Mouse (Mus musculus) intestine, embryonic 15.5 days (tissue): Measurements from ENCODE around the gene Ndufs2. TPM values are rescaled to one million over a fixed set of nuclear protein-coding genes. Genes with fewer than 3 reads are reported as not detected.
"Not testable (repeated sequence)": the region's sequence is repeated elsewhere in the genome, so short reads cannot be mapped to it uniquely, and the experiment has no call there.

Experiments
- ATAC-seq: fragments of 200-750 bp; cut with Nextera tagmentation; 2 replicates; pipeline ENCODE4 v1.8.0; 2017; ENCODE audit warnings: moderate TSS enrichment, moderate library complexity
- H3K27ac ChIP-seq: fragments of 300-500 bp; sonication (generic); 2 replicates; pipeline ENCODE4 v1.5.1; 2015; ENCODE audit warnings: mild to moderate bottlenecking, inconsistent platforms
- H3K27me3 ChIP-seq: fragments of 300-500 bp; sonication (generic); replicated peaks from 2 replicates; pipeline ENCODE4 v1.6.1; 2015; ENCODE audit warnings: inconsistent platforms
- H3K36me3 ChIP-seq: fragments of 300-500 bp; sonication (generic); 2 replicates; pipeline ENCODE4 v1.6.1; 2015; ENCODE audit warnings: inconsistent platforms
- H3K4me1 ChIP-seq: fragments of 300-500 bp; sonication (generic); replicated peaks from 2 replicates; pipeline ENCODE4 v1.6.1; 2015; ENCODE audit warnings: inconsistent platforms
- H3K4me2 ChIP-seq: fragments of 300-500 bp; sonication (generic); replicated peaks from 2 replicates; pipeline ENCODE4 v1.6.1; 2015; ENCODE audit warnings: mild to moderate bottlenecking, inconsistent platforms
- H3K4me3 ChIP-seq: fragments of 300-500 bp; sonication (generic); replicated peaks from 2 replicates; pipeline ENCODE4 v1.5.1; 2015; ENCODE audit warnings: inconsistent platforms
- H3K9ac ChIP-seq: fragments of 300-500 bp; sonication (generic); 2 replicates; pipeline ENCODE4 v1.6.1; 2015; ENCODE audit warnings: inconsistent platforms
- H3K9me3 ChIP-seq: fragments of 300-500 bp; sonication (generic); 2 replicates; pipeline ENCODE4 v1.6.1; 2016; ENCODE audit warnings: inconsistent platforms
- WGBS: fragments of 180-500 bp; shearing (Covaris S2); methylation state at CpG from one replicate; pipeline ENCODE4 v1.1.7; 2015; 5-methylcytosine and 5-hydroxymethylcytosine counted together
- polyA plus RNA-seq: library from polyadenylated mRNA; unstranded; fragments of >200 nt; fragmentation: Nextera tagmentation; extraction: Ambion mirVana; gene quantifications from 2 replicates; pipeline ENCODE4 v1.2.1, GENCODE M21; 2015

Ndufs2 gene
- polyA plus RNA-seq, 1 experiment from 2014 or later: 304 TPM

DNA sequence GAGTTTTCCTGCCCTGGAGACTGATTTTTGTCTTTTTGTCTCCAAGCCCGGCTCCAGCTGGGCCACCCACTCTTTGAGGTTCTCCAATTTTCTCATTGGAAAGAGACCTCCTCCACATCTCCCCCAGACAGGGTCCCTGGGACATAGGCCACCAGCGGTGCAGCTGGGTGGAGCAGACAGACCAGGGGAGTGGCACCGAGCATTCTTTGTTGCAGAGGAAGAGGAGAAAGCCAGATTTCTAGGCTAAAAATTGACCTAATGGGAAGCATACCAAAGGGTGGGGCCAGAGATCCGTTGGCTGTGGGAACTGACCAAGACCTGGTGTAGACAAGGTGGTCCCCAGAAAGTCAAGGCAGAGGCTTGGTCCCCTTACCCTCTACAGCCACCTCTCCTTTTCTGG is 3.3 kb downstream of the Ndufs2 start:
- H3K4me1 ChIP-seq: peaks cover 49% of the 10 kb centered on the region
- H3K4me3 ChIP-seq: peak overlapping the region; percentile 65; the same call in 1 of the 2 replicates
- H3K36me3 ChIP-seq: 0 out of 2 replicates have a peak, but pooled peaks cover 6% of the 10 kb centered on the region
- 21% methylated on average over 4 of the region's 4 CpGs for WGBS
- no peaks in the 10 kb centered on the region for H3K9me3 ChIP-seq
- H3K27me3 ChIP-seq: 0 out of 2 replicates have a peak, but pooled peaks cover 4% of the 10 kb centered on the region
- H3K9ac ChIP-seq: peak overlapping the region; percentile 15; the same call in 1 of the 2 replicates
- peak overlapping the region; percentile 86 for H3K27ac ChIP-seq
- no peak for ATAC-seq
- H3K4me2 ChIP-seq: peak overlapping the region; percentile 64

DNA sequence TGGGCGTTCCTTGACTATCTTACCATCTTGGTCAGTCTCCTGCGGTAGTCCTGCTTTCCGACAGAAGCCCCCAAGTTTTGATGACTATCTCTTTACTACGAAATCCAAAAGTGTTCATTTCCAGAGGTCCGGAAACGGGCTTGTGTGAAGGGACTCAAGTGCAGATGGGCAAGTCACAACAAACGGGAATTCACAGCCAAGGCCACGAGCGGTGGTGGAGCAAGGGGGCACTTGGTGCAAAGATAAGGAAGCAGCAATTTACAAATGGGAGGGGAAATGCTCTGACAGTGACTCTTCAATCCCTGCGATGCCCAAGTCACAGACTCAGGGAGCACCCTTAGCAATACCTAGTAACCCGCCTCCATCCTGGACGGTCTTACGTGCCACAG is 3.7 kb downstream of the Ndufs2 start:
- peak; percentile 22 for ATAC-seq
- WGBS: 9% methylated on average over 13 of the region's 13 CpGs

DNA sequence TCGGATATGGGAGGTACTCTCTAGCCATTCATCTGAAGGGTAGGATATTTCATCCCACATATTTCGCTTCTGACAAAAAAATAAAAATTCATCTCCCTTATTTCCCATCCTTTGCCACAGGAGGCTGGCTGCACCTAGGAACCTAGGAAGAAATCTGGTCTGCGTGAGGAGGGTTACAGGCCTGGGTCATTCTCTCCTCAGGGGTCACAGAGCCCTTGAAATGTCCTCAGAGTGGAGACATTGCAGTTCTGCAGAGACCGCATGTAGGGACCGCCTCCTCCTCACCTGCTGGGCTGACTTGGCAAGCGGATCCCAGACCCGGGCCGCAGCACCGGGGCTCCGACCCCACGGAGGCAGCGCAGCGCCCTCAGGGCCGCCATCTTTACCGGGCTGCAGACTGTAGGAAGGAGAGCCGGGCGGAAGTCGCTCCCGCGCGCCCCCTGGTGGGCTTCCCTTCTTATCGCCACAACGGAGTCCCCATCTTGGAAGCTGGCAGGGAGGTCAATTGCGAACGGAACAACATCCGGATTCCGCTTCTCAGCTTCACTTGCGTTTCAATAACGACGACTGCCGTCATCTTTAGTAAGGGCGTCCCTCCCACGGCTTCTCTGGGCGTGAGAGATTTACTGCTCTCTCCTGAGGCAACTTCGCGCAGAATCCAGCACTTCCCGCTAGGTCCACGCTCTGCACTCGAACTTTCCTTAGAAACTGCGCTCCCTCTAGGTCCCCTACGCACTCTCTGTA is 4.3 kb downstream of the Ndufs2 start:
- H3K27ac ChIP-seq: peak overlapping the region; percentile 86
- H3K9ac ChIP-seq: peak overlapping the region; percentile 80
- peak overlapping the region; percentile 65 for H3K4me3 ChIP-seq
- under 1% methylated on average over 41 of the region's 41 CpGs for WGBS
- H3K4me2 ChIP-seq: peak overlapping the region; percentile 71
- 0 out of 2 replicates have a peak, but pooled peaks cover 4% of the 10 kb centered on the region for H3K27me3 ChIP-seq
- peaks cover 10% of the 10 kb centered on the region; the same call in 1 of the 2 replicates for H3K36me3 ChIP-seq
- peaks cover 40% of the 10 kb centered on the region for H3K4me1 ChIP-seq
- ATAC-seq: peak; percentile 94
- no peaks in the 10 kb centered on the region for H3K9me3 ChIP-seq

More for the DNA sequence above, 3.7 kb downstream of the Ndufs2 start:
- H3K27ac ChIP-seq: peak overlapping the region; percentile 86
- peak overlapping the region; percentile 65 for H3K4me3 ChIP-seq
- H3K4me2 ChIP-seq: peak overlapping the region; percentile 64
- no peaks in the 10 kb centered on the region for H3K9me3 ChIP-seq
- H3K4me1 ChIP-seq: peaks cover 45% of the 10 kb centered on the region
- H3K27me3 ChIP-seq: 0 out of 2 replicates have a peak, but pooled peaks cover 4% of the 10 kb centered on the region
- peak overlapping the region; percentile 24 for H3K9ac ChIP-seq
- H3K36me3 ChIP-seq: peaks cover 10% of the 10 kb centered on the region; the same call in 1 of the 2 replicates

GRCm38 (mm10) chr1:171245353-171245752 is 5.8 kb downstream of the Ndufs2 start:
- Histone ChIP-seq H3K27me3 (no peaks in the 10 kb centered on the region), H3K4me3 (no peak overlapping the region), H3K9me3 (no peaks in the 10 kb centered on the region), H3K4me2 (no peak overlapping the region), H3K27ac (no peak overlapping the region), H3K9ac (no peak overlapping the region), H3K4me1 (peaks cover 25% of the 10 kb centered on the region), H3K36me3 (peaks cover 17% of the 10 kb centered on the region; the same call in 1 of the 2 replicates)
- no peak for ATAC-seq
- 85% methylated on average over 8 of the region's 8 CpGs for WGBS

- H3K9ac ChIP-seq, ATAC-seq, H3K4me2 ChIP-seq, H3K27ac ChIP-seq, H3K9me3 ChIP-seq, H3K4me3 ChIP-seq, H3K27me3 ChIP-seq, H3K4me1 ChIP-seq: not testable (repeated sequence)
- peaks cover 40% of the 10 kb centered on the region for H3K36me3 ChIP-seq
- 80% methylated on average over 12 of the region's 12 CpGs for WGBS
These were observed 9.2 kb downstream of the Ndufs2 start for GRCm38 (mm10) chr1:171241952-171242351.

DNA sequence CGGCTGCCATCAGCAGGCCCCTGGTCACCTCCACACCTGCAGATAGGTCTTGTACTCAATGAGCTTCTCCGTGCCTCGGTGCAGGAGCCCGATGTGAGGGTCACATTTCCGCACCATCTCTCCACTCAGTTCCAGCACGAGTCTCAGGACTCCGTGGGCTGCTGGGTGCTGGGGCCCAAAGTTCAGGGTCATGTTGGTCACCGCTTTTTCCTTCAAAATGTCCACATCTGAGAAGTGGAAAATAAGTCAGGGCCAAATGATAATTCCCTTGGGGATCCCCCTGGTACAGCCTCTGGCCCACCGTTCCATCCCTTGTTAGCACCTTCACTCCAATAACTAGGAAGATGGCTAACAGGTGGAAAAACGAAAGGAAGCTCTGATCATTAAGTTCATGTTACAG is 10.3 kb downstream of the Ndufs2 start:
- Histone ChIP-seq H3K9me3 (no peaks in the 10 kb centered on the region), H3K27me3 (no peaks in the 10 kb centered on the region), H3K4me3 (no peak overlapping the region), H3K4me2 (no peak overlapping the region), H3K36me3 (peaks cover 47% of the 10 kb centered on the region), H3K27ac (no peak overlapping the region), H3K9ac (no peak overlapping the region), H3K4me1 (peaks cover 3% of the 10 kb centered on the region)
- WGBS: 90% methylated on average over 10 of the region's 10 CpGs
- no peak for ATAC-seq

DNA sequence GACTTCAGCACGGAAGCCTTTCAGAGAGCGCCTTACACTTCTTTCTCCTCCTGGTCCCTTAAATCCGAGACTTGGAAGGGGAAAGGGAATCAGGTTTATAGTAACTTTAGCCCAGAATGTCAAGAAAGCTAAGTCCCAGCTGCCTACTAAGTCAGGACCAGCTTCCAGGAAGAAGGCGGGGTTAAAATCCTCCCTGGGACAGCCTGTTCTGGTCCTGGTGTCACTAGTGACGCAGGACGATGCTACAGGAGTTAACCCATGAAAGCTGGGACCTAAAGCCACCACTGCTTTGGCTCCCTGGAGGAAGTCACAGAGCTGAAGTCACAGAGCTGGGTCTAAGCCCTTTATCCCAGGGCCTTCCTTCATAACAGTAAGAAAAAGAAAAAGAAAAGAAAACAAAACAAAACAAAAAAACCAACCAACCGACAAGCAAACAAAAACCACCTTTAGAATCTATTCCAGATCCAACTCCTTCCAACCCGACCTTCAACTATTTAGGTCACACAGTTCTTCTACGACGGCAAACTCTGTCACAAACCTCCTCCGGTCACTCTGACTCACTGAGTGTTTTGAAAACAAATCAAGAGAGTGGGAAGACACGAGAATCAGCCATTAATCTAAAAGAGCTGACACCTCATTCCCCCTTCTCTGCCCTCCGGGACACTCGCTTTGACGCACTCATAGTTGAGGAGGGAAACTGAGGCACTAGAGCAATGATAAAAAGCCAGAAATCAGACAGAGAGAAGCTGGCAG is 11.0 kb downstream of the Ndufs2 start:
- no peak for ATAC-seq
- Histone ChIP-seq H3K4me1 (no peaks in the 10 kb centered on the region), H3K4me3 (no peak overlapping the region), H3K36me3 (peaks cover 53% of the 10 kb centered on the region), H3K9me3 (no peaks in the 10 kb centered on the region), H3K4me2 (no peak overlapping the region), H3K27ac (no peak overlapping the region), H3K27me3 (no peaks in the 10 kb centered on the region), H3K9ac (no peak overlapping the region)
- WGBS: 69% methylated on average over 15 of the region's 15 CpGs

- Histone ChIP-seq H3K27ac (no peak overlapping the region), H3K4me2 (no peak overlapping the region), H3K4me1 (no peaks in the 10 kb centered on the region), H3K9me3 (no peaks in the 10 kb centered on the region), H3K9ac (no peak overlapping the region), H3K27me3 (no peaks in the 10 kb centered on the region), H3K4me3 (no peak overlapping the region), H3K36me3 (peaks cover 64% of the 10 kb centered on the region)
- 0 out of 2 replicates have a peak, but pooled peaks have one; percentile 59 for ATAC-seq
- 68% methylated on average over 14 of the region's 14 CpGs for WGBS
These were observed 12.7 kb downstream of the Ndufs2 start for GRCm38 (mm10) chr1:171238463-171238862.

DNA sequence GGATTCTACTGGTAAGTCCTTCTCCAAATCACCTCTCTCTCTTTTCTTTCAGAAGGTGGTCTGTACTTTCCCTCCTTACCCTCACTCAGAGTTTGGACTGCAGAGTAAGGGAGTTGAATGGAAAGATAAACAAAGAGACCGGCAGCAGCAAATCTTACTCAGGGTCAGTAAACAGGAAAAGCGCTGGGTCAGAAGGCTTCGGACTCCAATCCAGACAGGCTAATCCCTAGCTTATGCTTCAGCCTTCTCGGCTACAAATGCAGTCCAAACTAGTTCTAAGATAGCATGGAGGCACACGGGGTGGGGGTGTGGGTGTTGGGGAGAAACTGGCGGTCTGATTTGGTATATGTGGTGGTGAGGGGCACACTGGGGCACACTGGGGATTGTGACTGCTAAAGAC is 13.8 kb downstream of the Ndufs2 start:
- Histone ChIP-seq H3K4me3 (no peak overlapping the region), H3K27me3 (no peaks in the 10 kb centered on the region), H3K27ac (no peak overlapping the region), H3K36me3 (peaks cover 56% of the 10 kb centered on the region), H3K4me2 (no peak overlapping the region), H3K9me3 (no peaks in the 10 kb centered on the region), H3K4me1 (no peaks in the 10 kb centered on the region), H3K9ac (no peak overlapping the region)
- 55% methylated on average over 6 of the region's 6 CpGs for WGBS
- ATAC-seq: no peak

DNA sequence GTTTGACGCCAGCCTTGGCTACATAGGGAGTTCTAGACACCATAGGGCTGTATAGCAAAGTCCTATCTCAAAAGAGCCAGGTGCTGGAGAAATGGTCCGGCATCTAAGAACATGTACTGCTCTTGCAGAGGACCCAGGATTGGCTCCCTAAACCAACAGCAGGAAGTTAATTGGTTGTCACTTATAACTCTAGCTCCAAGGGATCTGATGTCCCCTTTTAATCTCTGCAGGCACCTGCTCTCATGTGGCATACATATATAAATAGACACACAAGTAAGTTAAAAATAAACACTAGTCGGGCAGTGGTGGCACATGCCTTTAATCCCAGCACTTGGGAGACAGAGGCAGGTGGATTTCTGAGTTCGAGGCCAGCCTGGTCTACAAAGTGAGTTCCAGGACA is 15.4 kb downstream of the Ndufs2 start:
- Histone ChIP-seq H3K4me1 (no peaks in the 10 kb centered on the region), H3K36me3 (peaks cover 54% of the 10 kb centered on the region), H3K27me3 (no peaks in the 10 kb centered on the region), H3K9me3 (no peaks in the 10 kb centered on the region), H3K27ac (no peak overlapping the region), H3K9ac (no peak overlapping the region), H3K4me2 (no peak overlapping the region), H3K4me3 (no peak overlapping the region)
- WGBS: 87% methylated on average over 4 of the region's 4 CpGs
- ATAC-seq: no peak

DNA sequence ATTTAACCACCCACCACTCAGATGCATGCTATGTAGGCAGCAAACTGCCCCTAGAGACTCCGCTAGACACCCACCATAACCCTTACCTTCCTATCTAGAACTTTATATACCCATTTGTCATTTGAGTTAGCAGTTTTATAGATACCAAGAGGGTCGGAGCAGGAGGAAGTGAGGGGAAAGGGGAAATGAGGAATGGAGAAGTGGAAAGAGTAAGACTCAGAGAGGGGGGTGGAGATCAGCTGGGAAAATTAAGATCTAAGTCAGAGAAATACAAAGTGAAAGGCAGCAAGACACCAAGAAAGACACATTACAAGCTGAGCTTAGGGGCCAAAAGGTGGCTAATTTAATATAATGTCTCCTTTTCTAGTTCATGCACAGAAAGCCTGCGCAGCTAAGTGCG is 16.6 kb downstream of the Ndufs2 start:
- peaks cover 46% of the 10 kb centered on the region for H3K36me3 ChIP-seq
- no peaks in the 10 kb centered on the region for H3K27me3 ChIP-seq
- H3K27ac ChIP-seq: no peak overlapping the region
- no peaks in the 10 kb centered on the region for H3K9me3 ChIP-seq
- no peak overlapping the region for H3K4me3 ChIP-seq
- H3K9ac ChIP-seq: no peak overlapping the region
- 77% methylated on average over 4 of the region's 4 CpGs for WGBS
- ATAC-seq: no peak
- H3K4me2 ChIP-seq: no peak overlapping the region
- H3K4me1 ChIP-seq: no peaks in the 10 kb centered on the region

DNA sequence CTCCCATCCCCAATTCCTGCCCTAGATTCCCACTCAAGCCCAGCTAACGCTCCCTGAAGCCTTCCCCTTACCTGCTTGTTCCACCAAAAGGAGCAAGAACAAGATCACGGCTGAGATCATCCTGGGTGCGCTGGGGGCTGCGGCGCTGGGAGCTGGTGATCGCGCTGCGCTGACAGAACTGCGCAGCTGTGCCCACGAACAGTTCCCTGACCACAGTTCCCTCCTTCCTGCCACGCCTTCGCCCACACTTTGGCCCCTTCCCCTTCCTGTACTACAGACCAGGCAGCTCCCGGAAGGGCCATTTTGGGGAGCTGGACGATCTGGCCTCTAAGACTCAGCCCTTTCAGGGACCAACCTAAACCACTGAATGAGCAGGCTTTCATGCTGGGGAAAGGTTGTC is 17.1 kb downstream of the Ndufs2 start, which contains the start of gene Fcer1g:
Fcer1g (minus strand) TSS at position 240 of the 400 bp plus-strand sequence.
- Histone ChIP-seq H3K4me1 (no peaks in the 10 kb centered on the region), H3K9me3 (no peaks in the 10 kb centered on the region), H3K4me3 (no peak within 1 kb of the TSS), H3K36me3 (peaks cover 44% of the 10 kb centered on the region), H3K9ac (no peak within 1 kb of the TSS), H3K27ac (no peak within 1 kb of the TSS), H3K27me3 (no peaks in the 10 kb centered on the region), H3K4me2 (no peak within 1 kb of the TSS)
- 91% methylated on average over 14 of the region's 14 CpGs for WGBS
- no peak for ATAC-seq
